Mouse (Mus musculus): ENCODE data around the gene Gm21778. TPM values are rescaled to one million over a fixed set of nuclear protein-coding genes. Genes with fewer than 3 reads are reported as not detected.
"Not testable (repeated sequence)": the region's sequence is repeated elsewhere in the genome, so short reads cannot be mapped to it uniquely, and the experiment has no call there.

Gene Gm21778
- polyA plus RNA-seq (2015; fragmentation: Nextera tagmentation; extraction: Ambion mirVana): not detected in 2 replicates

GRCm38 (mm10) chrY:5942160-5942559, at the start of gene Gm21778:
Gene Gm21778, plus strand, starts transcription at chrY:5942460.
- not testable (repeated sequence) for H3K27me3 ChIP-seq (ENCODE audit: control insufficient read depth, insufficient read depth, low read length); ATAC-seq (ENCODE audit: insufficient read depth, low FRiP score); H3K9ac ChIP-seq (ENCODE audit: low read length); H3K4me3 ChIP-seq (replicated peaks; ENCODE audit: low read length); H3K9me3 ChIP-seq (replicated peaks; ENCODE audit: control insufficient read depth, low read length); H3K36me3 ChIP-seq (ENCODE audit: control insufficient read depth, insufficient read depth, low read length); H3K4me1 ChIP-seq (ENCODE audit: control insufficient read depth, insufficient read depth, low read length); H3K27ac ChIP-seq (ENCODE audit: low read length); H3K4me2 ChIP-seq (ENCODE audit: low read depth, low read length)

Other genes starting within 250 kb of the Gm21778 start
- gene Gm20914, start 216.5 kb upstream of the Gm21778 start, polyA plus RNA-seq (2015; fragmentation: Nextera tagmentation; extraction: Ambion mirVana): not detected in 2 replicates
- not detected in 2 replicates for gene Gm28171, start 149.1 kb upstream of the Gm21778 start, polyA plus RNA-seq (2015; fragmentation: Nextera tagmentation; extraction: Ambion mirVana)